Mouse (Mus musculus) kidney, postnatal 14 days (tissue): ENCODE results near the gene Psmd13.

Experiments
- DNase-seq: peaks from one replicate; pipeline ENCODE4 v3.0.0; 2022; ENCODE audit warnings: mixed read lengths

Psmd13 gene

GRCm38 (mm10) chr7:140907697-140908096 is 25.9 kb downstream of the Psmd13 start:
- DNase-seq, result no peak

GRCm38 (mm10) chr7:140908181-140908580 is 26.4 kb downstream of the Psmd13 start:
- DNase-seq, result no peak

GRCm38 (mm10) chr7:140908634-140909107 is 26.9 kb downstream of the Psmd13 start:
- DNase-seq, result peak; percentile 89

GRCm38 (mm10) chr7:140912293-140912692 is 30.5 kb downstream of the Psmd13 start:
- no peak for DNase-seq

- DNase-seq, result peak; percentile 47
Observed at GRCm38 (mm10) chr7:140912846-140913482, 31.2 kb downstream of the Psmd13 start.

GRCm38 (mm10) chr7:140914031-140914690 is 32.4 kb downstream of the Psmd13 start:
- DNase-seq, result peak; percentile 42

GRCm38 (mm10) chr7:140919911-140920310 is 38.1 kb downstream of the Psmd13 start:
- no peak for DNase-seq

- no peak for DNase-seq
Observed at GRCm38 (mm10) chr7:140920418-140921029, 38.8 kb downstream of the Psmd13 start, which contains the start of gene Nlrp6. TSS of gene Nlrp6 (plus strand) at chr7:140920902.

GRCm38 (mm10) chr7:140921225-140921975 is 39.6 kb downstream of the Psmd13 start:
- no peak for DNase-seq

- DNase-seq, result peak; percentile 91
Observed at GRCm38 (mm10) chr7:140922398-140923069, 40.8 kb downstream of the Psmd13 start.

GRCm38 (mm10) chr7:140923070-140923775 is 41.5 kb downstream of the Psmd13 start:
- DNase-seq, result no peak

GRCm38 (mm10) chr7:140927181-140927580 is 45.4 kb downstream of the Psmd13 start:
- no peak for DNase-seq

GRCm38 (mm10) chr7:140938436-140938835 is 56.7 kb downstream of the Psmd13 start:
- DNase-seq, result no peak

- DNase-seq, result no peak
Observed at GRCm38 (mm10) chr7:140938896-140939295, 57.1 kb downstream of the Psmd13 start.

- DNase-seq, result peak; percentile 52
Observed at GRCm38 (mm10) chr7:140939669-140940171, 58.0 kb downstream of the Psmd13 start.

- peak; percentile 92 for DNase-seq
Observed at GRCm38 (mm10) chr7:140941222-140942051, 59.7 kb downstream of the Psmd13 start, which contains the start of gene Pgghg. TSS of gene Pgghg (plus strand) at chr7:140941391.

- DNase-seq, result no peak
Observed at GRCm38 (mm10) chr7:140942341-140942740, 60.6 kb downstream of the Psmd13 start.

- DNase-seq, result no peak
Observed at GRCm38 (mm10) chr7:140942811-140943210, 61.0 kb downstream of the Psmd13 start.

GRCm38 (mm10) chr7:140943356-140943755 is 61.6 kb downstream of the Psmd13 start:
- DNase-seq, result no peak

GRCm38 (mm10) chr7:140944236-140944635 is 62.5 kb downstream of the Psmd13 start:
- DNase-seq, result no peak

GRCm38 (mm10) chr7:140945247-140945646 is 63.5 kb downstream of the Psmd13 start:
- DNase-seq, result no peak
